Mouse (Mus musculus) A20 (cell line): ENCODE results near the gene Timm17a.
A peak's percentile ranks its signal among the peaks of the same experiment; 100 is the strongest.

Experiments used
- DNase-seq: peaks from one replicate; pipeline ENCODE4 v3.0.0-alpha.2; 2011; ENCODE audit warnings: low read depth, low spot score

Timm17a gene

GRCm38 (mm10) chr1:135313284-135314031, at the start of gene Timm17a:
Gene Timm17a, minus strand, starts transcription at chr1:135313778.
- peak; percentile 93 for DNase-seq

- DNase-seq: no peak
Observed at GRCm38 (mm10) chr1:135362115-135362514, 48.5 kb upstream of the Timm17a start.

- no peak for DNase-seq
Observed at GRCm38 (mm10) chr1:135361491-135361890, 47.9 kb upstream of the Timm17a start.

GRCm38 (mm10) chr1:135359071-135359470, 45.5 kb upstream of the Timm17a start:
- no peak for DNase-seq

- no peak for DNase-seq
Observed at GRCm38 (mm10) chr1:135351953-135352352, 38.4 kb upstream of the Timm17a start.

- no peak for DNase-seq
Observed at GRCm38 (mm10) chr1:135347498-135348169, 34.1 kb upstream of the Timm17a start.

- peak; percentile 32 for DNase-seq
Observed at GRCm38 (mm10) chr1:135346891-135347290, 33.3 kb upstream of the Timm17a start.

GRCm38 (mm10) chr1:135344026-135344425, 30.4 kb upstream of the Timm17a start:
- DNase-seq: no peak

GRCm38 (mm10) chr1:135341947-135342346, 28.4 kb upstream of the Timm17a start:
- DNase-seq: no peak

- no peak for DNase-seq
Observed at GRCm38 (mm10) chr1:135330578-135330977, 17.0 kb upstream of the Timm17a start.

GRCm38 (mm10) chr1:135328368-135328767, 14.8 kb upstream of the Timm17a start:
- DNase-seq: no peak

- no peak for DNase-seq
Observed at GRCm38 (mm10) chr1:135325934-135326333, 12.4 kb upstream of the Timm17a start.

- no peak for DNase-seq
Observed at GRCm38 (mm10) chr1:135324571-135324970, 11.0 kb upstream of the Timm17a start, which contains the start of gene Lmod1. Gene Lmod1, plus strand, starts transcription at chr1:135324807.

- DNase-seq: no peak
Observed at GRCm38 (mm10) chr1:135323367-135323901, 9.9 kb upstream of the Timm17a start.

- no peak for DNase-seq
Observed at GRCm38 (mm10) chr1:135312201-135312600, 1.4 kb downstream of the Timm17a start.

GRCm38 (mm10) chr1:135311356-135311755, 2.2 kb downstream of the Timm17a start:
- DNase-seq: no peak

- DNase-seq: no peak
Observed at GRCm38 (mm10) chr1:135290908-135291307, 22.7 kb downstream of the Timm17a start.

GRCm38 (mm10) chr1:135286311-135286710, 27.3 kb downstream of the Timm17a start:
- DNase-seq: no peak

GRCm38 (mm10) chr1:135283826-135284291, 29.7 kb downstream of the Timm17a start, which contains the start of gene Rnpep:
Gene Rnpep, minus strand, starts transcription at chr1:135284084.
- DNase-seq: peak; percentile 87

- DNase-seq: no peak
Observed at GRCm38 (mm10) chr1:135283287-135283825, 30.2 kb downstream of the Timm17a start.

GRCm38 (mm10) chr1:135282536-135283286, 30.9 kb downstream of the Timm17a start:
- peak; percentile 61 for DNase-seq
